Mouse (Mus musculus): ENCODE measurements at regions not wholly inside any gene's neighbourhood (a gene's known extent, or its start where the extent isn't known, plus 50 kb on each side); places are given as distances from the start of the nearest gene placed in this dataset.
A peak's percentile ranks its signal among the peaks of the same experiment; 100 is the strongest.

- Histone ChIP-seq H3K4me1 (ENCODE audit: control insufficient read depth in 2 of 2, insufficient read depth in 2 of 2, low read length in 2 of 2) (peaks cover 0 to 2% of the 10 kb centered on the region in 2 experiments; a peak in 2 of 4 replicates), H3K9me3 (ENCODE audit: control insufficient read depth, low read length) (no peaks in the 10 kb centered on the region), H3K36me3 (ENCODE audit: control insufficient read depth, insufficient read depth, low read length) (no peaks in the 10 kb centered on the region), H3K9ac (ENCODE audit: low read length) (no peak overlapping the region), H3K4me2 (ENCODE audit: low read length) (no peak overlapping the region), H3K4me3 (ENCODE audit: control insufficient read depth in 1 of 2, insufficient read depth in 1 of 2, low read depth in 1 of 2, low read length in 2 of 2) (no peak overlapping the region), H3K27me3 (ENCODE audit: control insufficient read depth, insufficient read depth, low read length) (peaks cover 15% of the 10 kb centered on the region; the same call in 1 of the 2 replicates), H3K27ac (replicated peaks in 1 of 2; ENCODE audit: control insufficient read depth in 1 of 2, insufficient read depth in 1 of 2, low read depth in 2 of 2, low read length in 2 of 2) (no peak overlapping the region)
- 41% methylated on average over 10 of the region's 10 CpGs for WGBS
- ATAC-seq (ENCODE audit: insufficient number of reproducible peaks, insufficient read depth, low FRiP score, low read depth), result peak; percentile 59; the same call in 1 of the 2 replicates
Measured at GRCm38 (mm10) chr9:47471767-47472420, 58.1 kb upstream of the Cadm1 start.

- H3K27ac ChIP-seq (replicated peaks in 1 of 2; ENCODE audit: control insufficient read depth in 1 of 2, insufficient read depth in 1 of 2, low read depth in 2 of 2, low read length in 2 of 2), result no peak overlapping the region
- no peak overlapping the region for H3K4me3 ChIP-seq (ENCODE audit: control insufficient read depth in 1 of 2, insufficient read depth in 1 of 2, low read depth in 1 of 2, low read length in 2 of 2)
- H3K4me2 ChIP-seq (ENCODE audit: low read length), result no peak overlapping the region
- ATAC-seq (ENCODE audit: insufficient number of reproducible peaks, insufficient read depth, low FRiP score, low read depth), result no peak
- no peaks in the 10 kb centered on the region for H3K36me3 ChIP-seq (ENCODE audit: control insufficient read depth, insufficient read depth, low read length)
- H3K9me3 ChIP-seq (ENCODE audit: control insufficient read depth, low read length), result no peaks in the 10 kb centered on the region
- 82% methylated on average over 5 of the region's 5 CpGs for WGBS
- H3K9ac ChIP-seq (ENCODE audit: low read length), result no peak overlapping the region
- peaks cover 15% of the 10 kb centered on the region; the same call in 1 of the 2 replicates for H3K27me3 ChIP-seq (ENCODE audit: control insufficient read depth, insufficient read depth, low read length)
- H3K4me1 ChIP-seq (ENCODE audit: control insufficient read depth in 2 of 2, insufficient read depth in 2 of 2, low read length in 2 of 2), result peaks cover 0 to 2% of the 10 kb centered on the region in 2 experiments; a peak in 2 of 4 replicates
Measured at GRCm38 (mm10) chr9:47473776-47474365, 56.1 kb upstream of the Cadm1 start.

GRCm38 (mm10) chr9:47474776-47475175, 55.2 kb upstream of the Cadm1 start:
- H3K9ac ChIP-seq (ENCODE audit: low read length), result no peak overlapping the region
- no peaks in the 10 kb centered on the region for H3K9me3 ChIP-seq (ENCODE audit: control insufficient read depth, low read length)
- ATAC-seq (ENCODE audit: insufficient number of reproducible peaks, insufficient read depth, low FRiP score, low read depth), result no peak
- 40% methylated on average over 5 of the region's 5 CpGs for WGBS
- H3K4me3 ChIP-seq (ENCODE audit: control insufficient read depth in 1 of 2, insufficient read depth in 1 of 2, low read depth in 1 of 2, low read length in 2 of 2), result no peak overlapping the region
- H3K4me1 ChIP-seq (ENCODE audit: control insufficient read depth in 2 of 2, insufficient read depth in 2 of 2, low read length in 2 of 2), result peaks cover 0 to 2% of the 10 kb centered on the region in 2 experiments; a peak in 2 of 4 replicates
- no peak overlapping the region for H3K27ac ChIP-seq (replicated peaks in 1 of 2; ENCODE audit: control insufficient read depth in 1 of 2, insufficient read depth in 1 of 2, low read depth in 2 of 2, low read length in 2 of 2)
- H3K4me2 ChIP-seq (ENCODE audit: low read length), result no peak overlapping the region
- H3K27me3 ChIP-seq (ENCODE audit: control insufficient read depth, insufficient read depth, low read length), result peaks cover 15% of the 10 kb centered on the region; the same call in 1 of the 2 replicates
- H3K36me3 ChIP-seq (ENCODE audit: control insufficient read depth, insufficient read depth, low read length), result no peaks in the 10 kb centered on the region

GRCm38 (mm10) chr9:47477889-47478288, 52.1 kb upstream of the Cadm1 start:
- no peak for ATAC-seq (ENCODE audit: insufficient number of reproducible peaks, insufficient read depth, low FRiP score, low read depth)
- no peaks in the 10 kb centered on the region for H3K4me1 ChIP-seq (ENCODE audit: control insufficient read depth in 2 of 2, insufficient read depth in 2 of 2, low read length in 2 of 2)
- H3K9me3 ChIP-seq (ENCODE audit: control insufficient read depth, low read length), result no peaks in the 10 kb centered on the region
- H3K9ac ChIP-seq (ENCODE audit: low read length), result no peak overlapping the region
- H3K27me3 ChIP-seq (ENCODE audit: control insufficient read depth, insufficient read depth, low read length), result peaks cover 15% of the 10 kb centered on the region; the same call in 1 of the 2 replicates
- H3K4me2 ChIP-seq (ENCODE audit: low read length), result no peak overlapping the region
- H3K27ac ChIP-seq (replicated peaks in 1 of 2; ENCODE audit: control insufficient read depth in 1 of 2, insufficient read depth in 1 of 2, low read depth in 2 of 2, low read length in 2 of 2), result no peak overlapping the region
- H3K4me3 ChIP-seq (ENCODE audit: control insufficient read depth in 1 of 2, insufficient read depth in 1 of 2, low read depth in 1 of 2, low read length in 2 of 2), result no peak overlapping the region
- H3K36me3 ChIP-seq (ENCODE audit: control insufficient read depth, insufficient read depth, low read length), result no peaks in the 10 kb centered on the region
- WGBS, result 90% methylated on average over 2 of the region's 2 CpGs
